Mouse (Mus musculus): Measurements from ENCODE around the gene Stk39. TPM values are rescaled to one million over a fixed set of nuclear protein-coding genes. Genes with fewer than 3 reads are reported as not detected.
A peak's percentile ranks its signal among the peaks of the same experiment; 100 is the strongest.

Gene Stk39
- polyA plus RNA-seq, 1 experiment from 2014 or later = 26.9 TPM

DNA sequence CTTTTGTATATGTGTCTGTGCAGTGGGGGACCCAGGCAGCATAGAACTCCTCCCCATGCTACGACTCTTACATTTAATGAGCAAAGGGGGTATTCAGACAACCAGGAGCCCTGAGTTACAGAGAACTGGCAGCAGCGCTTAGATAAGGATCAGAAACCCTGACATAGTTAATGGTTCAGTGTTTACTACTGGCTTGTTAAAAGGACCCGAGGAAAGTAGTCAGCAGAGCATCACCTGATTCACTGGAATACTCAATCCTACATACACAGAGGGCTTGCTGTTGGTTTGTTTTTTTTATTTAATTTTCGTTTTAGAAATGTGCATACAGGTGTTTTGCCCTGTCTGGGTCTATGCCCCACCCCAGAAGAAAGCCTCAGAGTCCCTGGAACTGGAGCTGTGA, 217.3 kb downstream of the Stk39 start:
- no peak overlapping the region for H3K9ac ChIP-seq (ENCODE audit: low read depth, low read length)

DNA sequence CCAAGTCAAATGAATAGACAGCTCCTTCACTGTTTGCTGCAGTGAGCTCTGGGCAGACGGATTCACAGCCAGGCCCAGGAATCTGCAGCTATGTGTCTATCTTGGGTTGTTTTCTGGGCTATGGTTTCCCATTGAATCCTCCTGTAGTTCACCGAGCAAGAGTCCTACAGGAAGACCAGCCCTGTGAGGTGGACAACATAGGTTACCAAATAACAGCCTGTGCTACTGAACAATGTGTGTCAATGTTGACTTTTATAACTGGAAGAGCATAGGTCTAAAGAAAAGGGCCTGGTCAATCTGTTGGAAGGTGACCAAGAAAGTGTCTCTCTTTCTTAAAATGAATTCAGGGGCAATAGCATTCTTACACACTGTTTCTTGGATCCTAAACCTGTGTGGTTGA, 218.8 kb downstream of the Stk39 start:
- no peak for DNase-seq (ENCODE audit: low spot score)
- 83% methylated on average over 2 of the region's 2 CpGs for WGBS
- no peak overlapping the region for H3K4me2 ChIP-seq (ENCODE audit: low read depth, low read length)
- no peaks in the 10 kb centered on the region for H3K27me3 ChIP-seq (replicated peaks; ENCODE audit: control insufficient read depth, insufficient read depth, low read length)
- no peaks in the 10 kb centered on the region for H3K36me3 ChIP-seq (ENCODE audit: control insufficient read depth, insufficient read depth, low read length)
- no peaks in the 10 kb centered on the region for H3K4me1 ChIP-seq (ENCODE audit: control insufficient read depth, insufficient read depth, low read length)
- H3K27ac ChIP-seq (replicated peaks; ENCODE audit: low read depth, low read length) = no peak overlapping the region
- no peaks in the 10 kb centered on the region for H3K9me3 ChIP-seq (ENCODE audit: control insufficient read depth, low read length)
- ATAC-seq (ENCODE audit: low read depth) = no peak
- H3K9ac ChIP-seq (ENCODE audit: low read depth, low read length) = no peak overlapping the region
- no peak overlapping the region for H3K4me3 ChIP-seq (ENCODE audit: low read depth, low read length)

More for the DNA sequence above, 217.3 kb downstream of the Stk39 start:
- no peak for DNase-seq (ENCODE audit: low spot score)
- no peaks in the 10 kb centered on the region for H3K36me3 ChIP-seq (ENCODE audit: control insufficient read depth, insufficient read depth, low read length)
- H3K4me2 ChIP-seq (ENCODE audit: low read depth, low read length) = no peak overlapping the region
- no peak for ATAC-seq (ENCODE audit: low read depth)
- WGBS = 66% methylated on average over 4 of the region's 4 CpGs
- no peak overlapping the region for H3K4me3 ChIP-seq (ENCODE audit: low read depth, low read length)
- no peak overlapping the region for H3K27ac ChIP-seq (replicated peaks; ENCODE audit: low read depth, low read length)
- no peaks in the 10 kb centered on the region for H3K4me1 ChIP-seq (ENCODE audit: control insufficient read depth, insufficient read depth, low read length)
- H3K27me3 ChIP-seq (replicated peaks; ENCODE audit: control insufficient read depth, insufficient read depth, low read length) = no peaks in the 10 kb centered on the region
- H3K9me3 ChIP-seq (ENCODE audit: control insufficient read depth, low read length) = no peaks in the 10 kb centered on the region

DNA sequence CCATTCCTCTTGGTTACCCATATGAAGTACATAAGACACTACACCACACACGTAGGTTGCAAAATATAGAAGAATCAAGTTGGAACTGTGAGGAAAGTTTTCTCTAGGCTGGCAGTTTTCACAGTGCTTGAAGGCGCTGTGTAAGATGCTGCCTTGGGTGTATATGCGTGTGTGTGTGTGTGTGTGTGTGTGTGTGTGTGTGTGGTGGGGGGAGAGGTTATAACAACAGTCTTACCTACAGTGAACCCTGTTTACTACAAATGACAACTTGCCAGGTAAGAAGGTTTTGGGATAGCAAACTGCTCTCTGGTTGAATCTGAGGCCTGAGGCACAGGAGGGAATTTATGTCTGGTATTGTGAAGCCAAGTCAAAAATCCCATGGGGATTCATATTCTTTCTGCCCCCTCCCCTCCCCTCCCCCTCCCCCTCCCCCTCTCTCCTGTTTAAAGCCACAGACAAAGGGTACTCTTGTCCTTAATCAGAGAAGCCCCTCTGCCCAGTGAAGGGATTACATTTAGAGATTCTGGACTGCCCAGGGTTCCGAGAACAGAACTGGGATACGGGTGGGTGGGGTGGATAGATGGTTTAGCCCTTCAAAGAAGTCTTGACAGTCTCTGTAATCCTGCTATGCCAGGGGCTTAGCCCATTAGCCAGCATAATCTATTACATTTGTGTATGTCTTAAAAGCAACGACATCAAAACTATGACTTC, 219.9 kb downstream of the Stk39 start:
- Histone ChIP-seq H3K4me3 (ENCODE audit: low read depth, low read length) (no peak overlapping the region), H3K9ac (ENCODE audit: low read depth, low read length) (no peak overlapping the region), H3K4me1 (ENCODE audit: control insufficient read depth, insufficient read depth, low read length) (no peaks in the 10 kb centered on the region), H3K9me3 (ENCODE audit: control insufficient read depth, low read length) (no peaks in the 10 kb centered on the region), H3K27me3 (replicated peaks; ENCODE audit: control insufficient read depth, insufficient read depth, low read length) (no peaks in the 10 kb centered on the region), H3K4me2 (ENCODE audit: low read depth, low read length) (no peak overlapping the region), H3K27ac (replicated peaks; ENCODE audit: low read depth, low read length) (no peak overlapping the region), H3K36me3 (ENCODE audit: control insufficient read depth, insufficient read depth, low read length) (no peaks in the 10 kb centered on the region)
- 74% methylated on average over 6 of the region's 6 CpGs for WGBS
- no peak for DNase-seq (ENCODE audit: low spot score)
- ATAC-seq (ENCODE audit: low read depth) = no peak

DNA sequence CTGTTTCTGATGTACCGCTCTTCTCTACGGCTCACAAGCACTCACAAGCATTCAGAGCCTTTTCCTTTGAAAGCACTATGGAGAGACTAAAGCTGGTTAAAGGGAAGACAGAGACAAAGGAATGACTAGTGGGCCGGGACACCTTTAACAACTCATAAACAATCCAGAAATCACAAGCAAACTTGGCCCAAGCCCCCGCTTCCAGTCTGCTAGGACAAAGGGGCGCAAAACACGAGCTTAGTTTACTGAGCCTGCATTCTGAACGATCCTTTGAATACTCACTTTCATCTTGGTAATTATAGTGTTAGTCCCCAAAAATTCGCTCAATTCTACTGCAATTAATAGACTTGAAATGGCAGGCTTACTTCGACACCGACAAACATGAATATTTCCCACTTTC, 221.2 kb downstream of the Stk39 start:
- ATAC-seq (ENCODE audit: low read depth) = no peak
- H3K9me3 ChIP-seq (ENCODE audit: control insufficient read depth, low read length) = no peaks in the 10 kb centered on the region
- 87% methylated on average over 10 of the region's 10 CpGs for WGBS
- H3K27ac ChIP-seq (replicated peaks; ENCODE audit: low read depth, low read length) = no peak overlapping the region
- no peak overlapping the region for H3K4me2 ChIP-seq (ENCODE audit: low read depth, low read length)
- H3K36me3 ChIP-seq (ENCODE audit: control insufficient read depth, insufficient read depth, low read length) = no peaks in the 10 kb centered on the region
- no peak overlapping the region for H3K4me3 ChIP-seq (ENCODE audit: low read depth, low read length)
- no peak for DNase-seq (ENCODE audit: low spot score)
- no peak overlapping the region for H3K9ac ChIP-seq (ENCODE audit: low read depth, low read length)
- no peaks in the 10 kb centered on the region for H3K27me3 ChIP-seq (replicated peaks; ENCODE audit: control insufficient read depth, insufficient read depth, low read length)
- H3K4me1 ChIP-seq (ENCODE audit: control insufficient read depth, insufficient read depth, low read length) = no peaks in the 10 kb centered on the region

DNA sequence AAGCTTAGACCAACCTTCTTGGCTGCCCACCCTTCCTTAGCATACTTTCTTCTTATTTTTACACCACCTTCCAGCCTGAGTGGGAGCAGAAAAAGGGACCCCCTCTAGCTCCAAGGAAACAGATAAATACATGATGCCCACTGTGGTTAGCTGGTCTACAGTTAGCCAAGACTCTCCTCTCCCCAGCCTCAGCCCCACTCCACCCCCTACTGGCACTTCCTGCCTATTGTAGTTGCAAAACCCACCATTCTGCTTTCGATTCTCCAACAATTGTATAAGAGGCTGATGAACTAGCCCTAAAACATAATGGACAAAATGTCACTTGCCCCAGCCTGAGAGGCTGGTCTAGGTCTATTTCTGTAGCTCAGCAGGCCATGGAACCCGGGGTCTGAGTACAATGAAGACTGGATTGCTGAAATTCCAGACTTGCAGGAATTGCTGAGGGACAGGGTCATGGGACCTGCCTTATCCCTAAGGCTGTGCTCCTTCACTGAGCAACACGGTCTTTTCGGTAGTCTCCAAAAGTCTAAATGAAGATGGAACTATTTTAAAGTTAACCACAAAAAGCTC, 222.1 kb downstream of the Stk39 start:
- Histone ChIP-seq H3K4me2 (ENCODE audit: low read depth, low read length) (no peak overlapping the region), H3K27ac (replicated peaks; ENCODE audit: low read depth, low read length) (no peak overlapping the region), H3K9ac (ENCODE audit: low read depth, low read length) (no peak overlapping the region), H3K4me3 (ENCODE audit: low read depth, low read length) (no peak overlapping the region), H3K27me3 (replicated peaks; ENCODE audit: control insufficient read depth, insufficient read depth, low read length) (no peaks in the 10 kb centered on the region), H3K9me3 (ENCODE audit: control insufficient read depth, low read length) (no peaks in the 10 kb centered on the region), H3K36me3 (ENCODE audit: control insufficient read depth, insufficient read depth, low read length) (no peaks in the 10 kb centered on the region), H3K4me1 (ENCODE audit: control insufficient read depth, insufficient read depth, low read length) (no peaks in the 10 kb centered on the region)
- ATAC-seq (ENCODE audit: low read depth) (no peak), DNase-seq (ENCODE audit: low spot score) (no peak)
- WGBS = 66% methylated on average over 4 of the region's 4 CpGs

DNA sequence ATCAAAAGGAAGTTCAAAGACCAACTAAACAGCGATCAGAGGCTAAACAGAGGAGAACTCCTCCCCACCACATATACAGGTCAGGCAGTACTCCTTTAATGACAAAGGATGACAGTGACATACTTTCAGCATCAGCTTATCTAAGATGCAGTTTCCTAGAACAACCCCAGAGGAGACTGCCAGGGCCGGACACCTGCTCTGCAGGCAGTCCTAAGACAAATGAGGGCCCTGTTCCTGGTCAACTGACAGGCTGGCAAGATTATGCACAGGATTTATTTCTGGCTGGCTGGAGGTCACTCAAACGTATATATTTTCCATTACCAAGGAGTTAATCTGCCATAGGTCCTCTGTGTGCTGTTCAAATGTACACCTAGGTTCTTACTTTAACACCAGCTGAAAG, 225.8 kb downstream of the Stk39 start:
- Histone ChIP-seq H3K9ac (ENCODE audit: low read depth, low read length) (no peak overlapping the region), H3K27me3 (replicated peaks; ENCODE audit: control insufficient read depth, insufficient read depth, low read length) (no peaks in the 10 kb centered on the region), H3K9me3 (ENCODE audit: control insufficient read depth, low read length) (no peaks in the 10 kb centered on the region), H3K27ac (replicated peaks; ENCODE audit: low read depth, low read length) (no peak overlapping the region), H3K4me2 (ENCODE audit: low read depth, low read length) (no peak overlapping the region), H3K4me1 (ENCODE audit: control insufficient read depth, insufficient read depth, low read length) (no peaks in the 10 kb centered on the region), H3K4me3 (ENCODE audit: low read depth, low read length) (no peak overlapping the region), H3K36me3 (ENCODE audit: control insufficient read depth, insufficient read depth, low read length) (no peaks in the 10 kb centered on the region)
- no peak for DNase-seq (ENCODE audit: low spot score)
- WGBS = 57% methylated on average over 3 of the region's 3 CpGs
- ATAC-seq (ENCODE audit: low read depth) = no peak

DNA sequence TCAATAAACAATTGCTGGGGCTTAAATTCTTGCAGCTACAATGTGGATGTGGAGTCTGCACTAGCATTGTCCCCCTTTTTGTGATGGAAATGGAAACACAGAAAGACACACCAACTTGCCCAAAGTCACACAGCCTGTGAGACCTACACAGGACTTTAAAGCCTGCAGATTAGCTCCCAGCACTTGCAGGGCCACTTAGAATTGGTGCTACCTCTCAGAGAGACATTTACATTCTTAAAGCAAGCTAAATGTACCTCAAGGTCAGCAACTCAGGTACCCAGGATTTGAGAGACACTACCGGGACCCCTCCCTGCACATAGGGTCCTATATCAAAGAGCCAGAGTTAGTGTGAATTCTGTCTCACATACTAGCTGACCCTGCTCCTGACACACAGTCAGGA, 227.5 kb downstream of the Stk39 start:
- Histone ChIP-seq H3K4me1 (ENCODE audit: control insufficient read depth, insufficient read depth, low read length) (no peaks in the 10 kb centered on the region), H3K4me2 (ENCODE audit: low read depth, low read length) (no peak overlapping the region), H3K4me3 (ENCODE audit: low read depth, low read length) (no peak overlapping the region), H3K9ac (ENCODE audit: low read depth, low read length) (no peak overlapping the region), H3K36me3 (ENCODE audit: control insufficient read depth, insufficient read depth, low read length) (no peaks in the 10 kb centered on the region), H3K9me3 (ENCODE audit: control insufficient read depth, low read length) (no peaks in the 10 kb centered on the region), H3K27ac (replicated peaks; ENCODE audit: low read depth, low read length) (no peak overlapping the region), H3K27me3 (replicated peaks; ENCODE audit: control insufficient read depth, insufficient read depth, low read length) (no peaks in the 10 kb centered on the region)
- WGBS = 67% methylated on average over 1 of the region's 1 CpGs
- no peak for ATAC-seq (ENCODE audit: low read depth)
- DNase-seq (ENCODE audit: low spot score) = no peak

DNA sequence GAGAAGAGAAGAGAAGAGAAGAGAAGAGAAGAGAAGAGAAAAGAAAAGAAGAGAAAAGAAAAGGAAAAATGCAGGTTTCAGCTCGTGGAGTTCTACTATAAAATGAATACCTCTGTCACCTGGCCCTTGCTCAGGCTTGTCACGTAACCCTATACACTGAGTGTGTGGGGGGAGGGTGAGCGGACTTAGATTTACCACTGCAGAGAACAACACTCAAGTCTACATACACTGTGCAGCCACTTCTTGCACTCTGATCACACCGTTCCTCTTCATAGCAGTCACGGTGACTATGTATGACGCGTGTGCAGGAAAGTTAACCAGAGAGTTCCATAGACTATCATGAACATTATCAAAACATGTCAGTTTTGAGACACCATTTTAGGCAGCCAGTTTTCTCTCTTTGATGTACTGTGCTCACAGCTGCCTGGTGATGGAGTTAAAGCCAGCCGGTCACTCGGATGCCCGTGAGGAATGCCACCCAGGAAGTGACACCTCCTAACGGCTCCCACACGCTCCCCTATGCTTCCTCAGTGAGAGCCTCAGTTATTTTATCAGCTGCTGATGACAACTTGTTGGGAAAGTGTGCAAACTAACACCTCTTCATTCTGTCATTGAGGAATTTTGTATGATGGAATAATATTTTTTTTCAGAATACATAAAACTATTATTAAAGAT, 228.1 kb downstream of the Stk39 start:
- H3K27ac ChIP-seq (replicated peaks; ENCODE audit: low read depth, low read length) = no peak overlapping the region
- DNase-seq (ENCODE audit: low spot score) = peak; percentile 53
- no peak overlapping the region for H3K4me3 ChIP-seq (ENCODE audit: low read depth, low read length)
- H3K36me3 ChIP-seq (ENCODE audit: control insufficient read depth, insufficient read depth, low read length) = no peaks in the 10 kb centered on the region
- no peaks in the 10 kb centered on the region for H3K27me3 ChIP-seq (replicated peaks; ENCODE audit: control insufficient read depth, insufficient read depth, low read length)
- H3K4me2 ChIP-seq (ENCODE audit: low read depth, low read length) = no peak overlapping the region
- H3K4me1 ChIP-seq (ENCODE audit: control insufficient read depth, insufficient read depth, low read length) = no peaks in the 10 kb centered on the region
- no peaks in the 10 kb centered on the region for H3K9me3 ChIP-seq (ENCODE audit: control insufficient read depth, low read length)
- no peak overlapping the region for H3K9ac ChIP-seq (ENCODE audit: low read depth, low read length)
- peak; percentile 60; the same call in 1 of the 2 replicates for ATAC-seq (ENCODE audit: low read depth)
- 60% methylated on average over 12 of the region's 12 CpGs for WGBS
